Mouse (Mus musculus) heart, postnatal 0 days (tissue): ENCODE results near the gene Rhcg.

Source experiments
- CTCF ChIP-seq: IDR thresholded peaks from 2 replicates; pipeline ENCODE4 v1.5.1; 2016; ENCODE audit warnings: antibody characterized with exemption, control low read depth, low read depth
- EP300 ChIP-seq: IDR thresholded peaks from 2 replicates; pipeline ENCODE4 v1.6.1; 2016; ENCODE audit warnings: antibody characterized with exemption, low read depth

DNA sequence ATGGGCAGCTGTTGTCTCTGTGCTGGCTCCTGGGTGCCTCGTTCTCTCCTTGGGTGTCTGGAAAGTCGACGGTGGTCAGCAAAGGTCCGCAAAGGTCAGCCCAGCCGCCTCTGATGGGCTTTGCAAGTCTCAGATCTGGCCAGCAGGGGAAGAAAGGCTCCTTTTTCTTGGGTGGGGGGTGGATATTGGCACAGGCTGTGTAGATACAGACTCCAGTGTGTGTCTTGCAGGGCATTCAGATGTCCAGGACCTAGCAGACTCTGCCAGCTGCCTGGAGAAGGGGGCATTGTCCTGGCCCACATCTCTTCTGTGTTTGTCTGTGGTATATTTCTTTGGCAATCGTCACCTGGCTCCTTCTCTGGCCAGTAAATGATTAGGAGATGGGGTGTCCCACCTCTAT is 49.2 kb downstream of the Rhcg start:
- TF ChIP-seq CTCF (no peak), EP300 (no peak)
